Mouse (Mus musculus): Measurements from ENCODE around the gene Trim71.

- TF ChIP-seq CTCF (IDR thresholded peaks at IDR 0.05; ENCODE audit: low read depth, low read length): no peak
- no peak for TF ChIP-seq POLR2A (IDR thresholded peaks at IDR 0.05; ENCODE audit: borderline replicate concordance, low read depth, low read length)
Observed at GRCm38 (mm10) chr9:114613026-114613425, 48.9 kb upstream of the Trim71 start.

Measured in bone marrow macrophage, adult 2 months (primary cell).